Mouse (Mus musculus): ENCODE measurements at regions not wholly inside any gene's neighbourhood (a gene's known extent, or its start where the extent isn't known, plus 50 kb on each side); places are given as distances from the start of the nearest gene placed in this dataset.

- TF ChIP-seq POLR2A (IDR thresholded peaks at IDR 0.05; ENCODE audit: low read depth, low read length) (no peak), CTCF (conservative IDR thresholded peaks at IDR 0.05 in 1 of 2, IDR thresholded peaks at IDR 0.05 in 1 of 2; ENCODE audit: low read depth in 2 of 2, low read length in 2 of 2) (no peak), JUN (IDR thresholded peaks at IDR 0.05; ENCODE audit: insufficient read depth, low read depth, low read length) (no peak), SMC3 (IDR thresholded peaks at IDR 0.05; ENCODE audit: low read depth, low read length) (no peak), KAT2A (IDR thresholded peaks at IDR 0.05; ENCODE audit: insufficient replicate concordance, low read length) (no peak), MAX (IDR thresholded peaks at IDR 0.05; ENCODE audit: low read length) (no peak), HCFC1 (IDR thresholded peaks at IDR 0.05; ENCODE audit: low read depth, low read length) (no peak), ZMIZ1 (IDR thresholded peaks at IDR 0.05; ENCODE audit: low read depth, low read length) (no peak), ETS1 (conservative IDR thresholded peaks at IDR 0.05; ENCODE audit: low read depth, low read length) (no peak), EP300 (IDR thresholded peaks at IDR 0.05; ENCODE audit: low read length) (no peak)
Observed at GRCm38 (mm10) chr10:120650336-120650735, 174.1 kb upstream of the Hmga2 start.

Measured in CH12.LX (cell line).